Mouse (Mus musculus) forebrain, embryonic 13.5 days (tissue): ENCODE results near the gene Zfp626. TPM values are rescaled to one million over a fixed set of nuclear protein-coding genes. Genes with fewer than 3 reads are reported as not detected.
A peak's percentile ranks its signal among the peaks of the same experiment; 100 is the strongest.
"Not testable (repeated sequence)": the region's sequence is repeated elsewhere in the genome, so short reads cannot be mapped to it uniquely, and the experiment has no call there.

Experiments used
- ATAC-seq: fragments of 200-750 bp; cut with Nextera tagmentation; 2 replicates; pipeline ENCODE4 v1.8.0; 2017
- H3K27ac ChIP-seq: fragments of 300-500 bp; sonication (generic); 2 replicates; pipeline ENCODE4 v1.5.1; 2015; ENCODE audit warnings: inconsistent platforms, mild to moderate bottlenecking, moderate library complexity
- H3K27me3 ChIP-seq: fragments of 300-500 bp; sonication (generic); 2 replicates; pipeline ENCODE4 v1.6.1; 2015; ENCODE audit warnings: mild to moderate bottlenecking, inconsistent platforms
- H3K36me3 ChIP-seq: fragments of 300-500 bp; sonication (generic); 2 replicates; pipeline ENCODE4 v1.6.1; 2015; ENCODE audit warnings: mild to moderate bottlenecking, inconsistent platforms; ENCODE audit not compliant: poor library complexity, severe bottlenecking
- H3K4me1 ChIP-seq: fragments of 300-500 bp; sonication (generic); 2 replicates; pipeline ENCODE4 v1.6.1; 2015; ENCODE audit warnings: inconsistent platforms
- H3K4me2 ChIP-seq: fragments of 300-500 bp; sonication (generic); 2 replicates; pipeline ENCODE4 v1.6.1; 2015; ENCODE audit warnings: inconsistent platforms, mild to moderate bottlenecking, moderate library complexity
- H3K4me3 ChIP-seq: fragments of 300-500 bp; sonication (generic); 2 replicates; pipeline ENCODE4 v1.5.1; 2015; ENCODE audit warnings: mild to moderate bottlenecking, inconsistent platforms
- H3K9ac ChIP-seq: fragments of 300-500 bp; sonication (generic); 2 replicates; pipeline ENCODE4 v1.6.1; 2015; ENCODE audit warnings: mild to moderate bottlenecking, inconsistent platforms
- H3K9me3 ChIP-seq: fragments of 300-500 bp; sonication (generic); replicated peaks from 2 replicates; pipeline ENCODE4 v1.6.1; 2016; ENCODE audit warnings: inconsistent platforms
- WGBS: fragments of 180-500 bp; shearing (Covaris S2); methylation state at CpG from one replicate; pipeline ENCODE4 v1.1.7; 2015; 5-methylcytosine and 5-hydroxymethylcytosine counted together
- polyA plus RNA-seq: library from polyadenylated mRNA; unstranded; fragments of >200 nt; fragmentation: Nextera tagmentation; extraction: Ambion mirVana; gene quantifications from 2 replicates; pipeline ENCODE4 v1.2.1, GENCODE M21; 2015

The Zfp626 gene
- polyA plus RNA-seq, 1 experiment from 2014 or later: 2.9 TPM

GRCm38 (mm10) chr7:27822611-27823010 is 15.6 kb downstream of the Zfp626 start:
- H3K4me3 ChIP-seq: no peak overlapping the region
- H3K9ac ChIP-seq: no peak overlapping the region
- H3K9me3 ChIP-seq: no peaks in the 10 kb centered on the region
- no peaks in the 10 kb centered on the region for H3K4me1 ChIP-seq
- no peak overlapping the region for H3K27ac ChIP-seq
- H3K36me3 ChIP-seq: peaks cover 47% of the 10 kb centered on the region
- no peak for ATAC-seq
- H3K4me2 ChIP-seq: no peak overlapping the region
- H3K27me3 ChIP-seq: no peaks in the 10 kb centered on the region

GRCm38 (mm10) chr7:27834131-27834530 is 27.1 kb downstream of the Zfp626 start:
- no peaks in the 10 kb centered on the region; the same call in 1 of the 2 replicates for H3K27me3 ChIP-seq
- 89% methylated on average over 2 of the region's 2 CpGs for WGBS
- no peaks in the 10 kb centered on the region for H3K36me3 ChIP-seq
- H3K9ac ChIP-seq: no peak overlapping the region
- H3K4me2 ChIP-seq: no peak overlapping the region
- no peak for ATAC-seq
- no peak overlapping the region for H3K4me3 ChIP-seq
- H3K27ac ChIP-seq: no peak overlapping the region
- H3K4me1 ChIP-seq: peaks cover 3% of the 10 kb centered on the region
- no peaks in the 10 kb centered on the region for H3K9me3 ChIP-seq

- Histone ChIP-seq H3K9ac (peak overlapping the region; percentile 64), H3K4me3 (peak overlapping the region; percentile 52), H3K27ac (peak overlapping the region; percentile 84), H3K9me3 (no peaks in the 10 kb centered on the region), H3K27me3 (no peaks in the 10 kb centered on the region), H3K4me1 (peaks cover 14% of the 10 kb centered on the region), H3K36me3 (no peaks in the 10 kb centered on the region), H3K4me2 (peak overlapping the region; percentile 69)
- ATAC-seq: peak; percentile 65
- 30% methylated on average over 6 of the region's 6 CpGs for WGBS
These were observed 30.9 kb downstream of the Zfp626 start for GRCm38 (mm10) chr7:27837896-27838295.

GRCm38 (mm10) chr7:27838323-27839249 is 31.6 kb downstream of the Zfp626 start, which contains the start of gene Zfp59:
Zfp59 (plus strand) TSS chr7:27838607.
- H3K27me3 ChIP-seq: no peaks in the 10 kb centered on the region
- peak; percentile 99 for ATAC-seq
- WGBS: 3% methylated on average over 34 of the region's 34 CpGs

GRCm38 (mm10) chr7:27839596-27839995 is 32.6 kb downstream of the Zfp626 start:
- H3K36me3 ChIP-seq: peaks cover 4% of the 10 kb centered on the region
- 91% methylated on average over 7 of the region's 7 CpGs for WGBS
- peak overlapping the region; percentile 64; the same call in 1 of the 2 replicates for H3K9ac ChIP-seq
- H3K4me2 ChIP-seq: peak overlapping the region; percentile 69
- H3K4me3 ChIP-seq: peak overlapping the region; percentile 52
- H3K27me3 ChIP-seq: no peaks in the 10 kb centered on the region
- no peaks in the 10 kb centered on the region for H3K9me3 ChIP-seq
- no peak for ATAC-seq
- H3K4me1 ChIP-seq: peaks cover 14% of the 10 kb centered on the region
- no peak overlapping the region for H3K27ac ChIP-seq

More at GRCm38 (mm10) chr7:27838323-27839249, 31.6 kb downstream of the Zfp626 start, which contains the start of gene Zfp59:
- peaks cover 14% of the 10 kb centered on the region for H3K4me1 ChIP-seq
- H3K27ac ChIP-seq: peak within 1 kb of the TSS; percentile 84
- no peaks in the 10 kb centered on the region for H3K36me3 ChIP-seq
- peak within 1 kb of the TSS; percentile 69 for H3K4me2 ChIP-seq
- H3K9ac ChIP-seq: peak within 1 kb of the TSS; percentile 64
- H3K4me3 ChIP-seq: peak within 1 kb of the TSS; percentile 52
- no peaks in the 10 kb centered on the region for H3K9me3 ChIP-seq

- Histone ChIP-seq H3K4me3 (no peak overlapping the region), H3K27ac (no peak overlapping the region), H3K27me3 (no peaks in the 10 kb centered on the region), H3K36me3 (peaks cover 9% of the 10 kb centered on the region), H3K4me1 (peaks cover 14% of the 10 kb centered on the region), H3K9me3 (no peaks in the 10 kb centered on the region), H3K4me2 (no peak overlapping the region), H3K9ac (no peak overlapping the region)
- no peak for ATAC-seq
- WGBS: 88% methylated on average over 6 of the region's 6 CpGs
These were observed 33.1 kb downstream of the Zfp626 start for GRCm38 (mm10) chr7:27840104-27840503.

- ATAC-seq: no peak
These were observed 50.2 kb downstream of the Zfp626 start, which contains the start of gene Zfp607a for GRCm38 (mm10) chr7:27857227-27857626. Zfp607a (plus strand) TSS chr7:27857527.

GRCm38 (mm10) chr7:27859301-27860251 is 52.6 kb downstream of the Zfp626 start:
- Histone ChIP-seq H3K36me3 (peaks cover 33% of the 10 kb centered on the region), H3K27ac (no peak overlapping the region), H3K4me1 (peaks cover 16% of the 10 kb centered on the region), H3K4me3 (peak overlapping the region; percentile 57), H3K9ac (peak overlapping the region; percentile 72), H3K4me2 (peak overlapping the region; percentile 80), H3K27me3 (no peaks in the 10 kb centered on the region), H3K9me3 (no peaks in the 10 kb centered on the region)
- WGBS: 30% methylated on average over 10 of the region's 10 CpGs
- no peak for ATAC-seq

More at GRCm38 (mm10) chr7:27857227-27857626, 50.2 kb downstream of the Zfp626 start, which contains the start of gene Zfp607a:
- no peak within 1 kb of the TSS for H3K9ac ChIP-seq
- peaks cover 43% of the 10 kb centered on the region for H3K36me3 ChIP-seq
- H3K4me3 ChIP-seq: no peak within 1 kb of the TSS
- H3K27ac ChIP-seq: no peak within 1 kb of the TSS
- H3K9me3 ChIP-seq: no peaks in the 10 kb centered on the region
- peaks cover 16% of the 10 kb centered on the region for H3K4me1 ChIP-seq
- no peaks in the 10 kb centered on the region for H3K27me3 ChIP-seq
- no peak within 1 kb of the TSS for H3K4me2 ChIP-seq
- WGBS: 93% methylated on average over 1 of the region's 1 CpGs

- peak overlapping the region; percentile 57 for H3K4me3 ChIP-seq
- H3K27me3 ChIP-seq: no peaks in the 10 kb centered on the region
- peak overlapping the region; percentile 72 for H3K9ac ChIP-seq
- no peak overlapping the region for H3K27ac ChIP-seq
- peaks cover 16% of the 10 kb centered on the region for H3K4me1 ChIP-seq
- under 1% methylated on average over 21 of the region's 22 CpGs for WGBS
- H3K9me3 ChIP-seq: no peaks in the 10 kb centered on the region
- peaks cover 27% of the 10 kb centered on the region for H3K36me3 ChIP-seq
- H3K4me2 ChIP-seq: peak overlapping the region; percentile 80
- ATAC-seq: peak; percentile 87
These were observed 53.6 kb downstream of the Zfp626 start for GRCm38 (mm10) chr7:27860396-27861235.

GRCm38 (mm10) chr7:27862578-27862977 is 55.6 kb downstream of the Zfp626 start:
- H3K27me3 ChIP-seq, H3K4me2 ChIP-seq, H3K9me3 ChIP-seq, H3K4me3 ChIP-seq, ATAC-seq, H3K27ac ChIP-seq, H3K9ac ChIP-seq: not testable (repeated sequence)
- Histone ChIP-seq H3K36me3 (peaks cover 24% of the 10 kb centered on the region), H3K4me1 (peaks cover 16% of the 10 kb centered on the region)
- WGBS: 86% methylated on average over 5 of the region's 5 CpGs
